Mouse (Mus musculus) gastrocnemius, adult 2 months (tissue): ENCODE results near the gene Dcpp3. TPM values are rescaled to one million over a fixed set of nuclear protein-coding genes. Genes with fewer than 3 reads are reported as not detected.

ENCODE experiments used
- DNase-seq: peaks from one replicate; pipeline ENCODE4 v3.0.0; 2022
- H3K27ac ChIP-seq: fragments of 200-600 bp; 2 replicates; pipeline ENCODE4 v1.8.1; 2022; ENCODE audit warnings: mild to moderate bottlenecking
- H3K4me3 ChIP-seq: fragments of 200-600 bp; 2 replicates; pipeline ENCODE4 v1.8.1; 2022; ENCODE audit warnings: mild to moderate bottlenecking, moderate library complexity
- CTCF ChIP-seq: fragments of 200-600 bp; IDR thresholded peaks from 2 replicates; pipeline ENCODE4 v1.8.1; 2022; ENCODE audit warnings: antibody characterized with exemption, mild to moderate bottlenecking, moderate library complexity
- intact Hi-C: fragments of 180-260 bp; cut with DNase I; formaldehyde crosslinking; loops from one replicate; pipeline ENCODE4 v1.15.1; 2025
- total RNA-seq, 2 experiments: library from RNA; stranded (reverse); gene quantifications; 2 replicates each; pipeline ENCODE4 v1.2.3; 2021

Gene Dcpp3
- total RNA-seq, 2 experiments from 2014 or later, result not detected

DNA sequence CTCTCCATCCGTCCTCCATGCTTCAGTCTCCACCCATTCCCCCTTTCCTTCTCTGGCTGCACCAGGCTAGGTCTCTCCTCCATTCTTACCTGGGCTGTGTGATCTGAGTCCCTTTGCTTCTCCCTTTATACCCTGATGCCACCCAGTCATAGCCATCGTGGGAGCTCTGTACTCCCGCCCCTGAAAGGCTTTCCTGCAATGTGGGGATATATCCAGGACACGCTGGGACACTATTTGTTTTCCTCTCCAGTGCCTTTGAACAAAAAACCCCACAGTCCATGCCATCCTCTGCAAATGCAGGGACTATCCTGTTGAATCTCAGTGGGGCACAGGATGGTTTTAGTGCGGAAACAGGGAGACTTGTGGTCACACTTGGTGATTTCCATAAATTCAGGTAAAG, 37.9 kb downstream of the Dcpp3 start, which contains the start of gene Sbpl:
Gene Sbpl, minus strand, starts transcription at position 101 of the 400 bp plus-strand sequence.
- Histone ChIP-seq H3K27ac (no peak within 1 kb of the TSS), H3K4me3 (no peak within 1 kb of the TSS)
- intact Hi-C loops, result no loop called here
- TF ChIP-seq CTCF, result no peak
- DNase-seq, result no peak

GRCm38 (mm10) chr17:23960084-23960738, 43.0 kb downstream of the Dcpp3 start:
- Histone ChIP-seq H3K27ac (no peak overlapping the region), H3K4me3 (no peak overlapping the region)
- intact Hi-C loops, result loop anchor here (1.0 to 5.0 kb wide), 4 partner anchors 86 to 213 kb away; partner anchors contain the start of genes Flywch1 and Kremen2
- peak; percentile 99 for TF ChIP-seq CTCF
- peak; percentile 69 for DNase-seq

GRCm38 (mm10) chr17:23961573-23962122, 44.4 kb downstream of the Dcpp3 start:
- Histone ChIP-seq H3K4me3 (no peak overlapping the region), H3K27ac (no peak overlapping the region)
- intact Hi-C loops, result loop anchor here (2.0 to 5.0 kb wide), 3 partner anchors 111 to 214 kb away; partner anchors contain the start of genes Flywch1 and Kremen2
- TF ChIP-seq CTCF, result no peak
- DNase-seq, result no peak

DNA sequence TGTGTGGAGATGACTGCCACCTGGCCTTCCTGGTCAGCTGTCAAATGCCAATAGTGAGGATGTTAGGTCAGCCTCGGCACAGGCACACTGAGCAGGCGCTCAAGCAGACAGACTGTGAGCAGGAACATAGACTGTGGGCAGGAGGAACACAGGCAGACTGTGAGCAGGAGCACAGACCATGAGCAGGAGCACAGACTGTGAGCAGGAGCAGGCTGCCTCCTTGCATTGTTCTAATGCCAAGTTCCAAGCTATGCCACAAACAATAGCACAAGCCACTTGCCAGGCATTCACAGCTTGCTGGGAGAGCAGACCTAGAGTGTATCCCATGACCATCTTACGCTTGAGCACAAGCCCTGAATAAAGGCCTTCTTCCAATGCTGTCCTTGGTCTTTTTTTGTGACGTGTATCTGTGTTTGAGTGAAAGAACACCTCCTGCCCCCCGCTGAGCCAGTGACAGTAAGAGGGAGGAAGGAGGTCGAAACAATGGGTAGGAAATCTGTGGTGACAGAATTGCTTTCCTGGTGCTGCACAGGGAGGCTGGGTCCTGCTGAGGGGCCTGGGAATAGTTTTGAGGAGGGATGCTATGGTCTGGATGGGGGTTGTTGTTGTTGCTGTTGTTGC, 48.7 kb downstream of the Dcpp3 start:
- intact Hi-C loops, result no loop called here
- DNase-seq, result no peak
- H3K4me3 ChIP-seq, result no peak overlapping the region
- H3K27ac ChIP-seq, result no peak overlapping the region
- no peak for TF ChIP-seq CTCF

DNA sequence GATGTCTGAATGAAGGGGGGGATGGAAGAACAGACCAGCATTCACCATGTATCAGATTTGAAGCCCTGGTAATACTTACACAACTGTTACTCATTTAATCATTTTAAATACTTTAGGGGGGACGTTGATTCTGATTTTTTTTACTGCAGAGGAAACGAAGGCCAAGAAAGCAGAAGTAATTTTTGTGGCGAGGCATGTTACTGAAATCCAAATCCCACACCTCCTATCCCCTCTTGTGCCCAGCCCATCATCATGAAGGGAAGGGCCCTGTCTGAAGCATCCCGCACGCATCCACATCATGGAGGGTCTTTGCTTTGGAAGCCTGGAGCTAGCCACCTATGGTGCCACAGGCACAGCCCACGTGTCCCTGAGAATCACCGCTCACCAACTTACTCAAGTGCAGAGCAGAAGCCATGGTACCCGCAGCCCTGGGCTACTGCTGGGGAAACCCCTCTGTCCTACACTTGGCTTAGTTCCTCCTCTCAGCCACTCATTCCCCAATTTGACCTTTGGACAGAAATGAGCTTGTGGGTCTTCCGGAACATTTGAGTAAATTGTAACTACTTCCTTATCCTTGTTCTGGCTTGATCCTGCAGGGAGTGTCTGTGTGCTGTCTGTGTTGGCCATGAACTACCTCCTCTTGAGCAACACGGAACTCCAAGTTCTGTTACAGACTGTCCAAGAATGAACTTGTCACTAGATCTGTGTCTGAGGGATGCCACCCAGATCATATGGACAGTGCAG, 49.6 kb downstream of the Dcpp3 start:
- intact Hi-C loops, result no loop called here

DNA sequence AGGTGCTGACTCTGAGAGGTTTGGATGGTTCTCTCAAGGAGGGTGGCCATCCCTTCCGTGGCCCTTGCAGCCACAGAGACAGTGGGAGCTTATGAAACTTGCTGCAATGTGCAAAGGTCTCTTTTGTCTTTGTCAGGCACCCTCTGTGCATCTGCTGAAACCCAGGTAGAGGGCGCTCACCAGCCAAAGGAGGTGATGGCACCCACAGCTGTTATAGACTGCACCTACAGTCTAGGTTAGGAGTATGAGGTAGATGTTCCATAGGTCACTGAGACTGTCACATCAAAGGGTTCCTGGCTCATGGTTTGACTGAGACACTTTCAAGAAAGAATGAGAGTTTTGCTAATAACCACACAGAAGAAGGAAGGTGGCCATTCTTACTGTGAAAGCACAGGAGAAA, 51.5 kb downstream of the Dcpp3 start:
- intact Hi-C loops, result no loop called here
- Histone ChIP-seq H3K4me3 (no peak overlapping the region), H3K27ac (no peak overlapping the region)
- no peak for DNase-seq
- no peak for TF ChIP-seq CTCF

More for the DNA sequence above, 49.6 kb downstream of the Dcpp3 start:
- Histone ChIP-seq H3K27ac (no peak overlapping the region), H3K4me3 (no peak overlapping the region)
- TF ChIP-seq CTCF, result no peak
- DNase-seq, result no peak

Other genes with a start within 250 kb of the Dcpp3 start
- gene Hcfc1r1, start 243.9 kb upstream of the Dcpp3 start, total RNA-seq, result 100 to 1,000 TPM; 112 to 137 TPM
- 1 to 10 TPM; 6.3 to 8.8 TPM for gene Thoc6, start 243.6 kb upstream of the Dcpp3 start, total RNA-seq
- gene Tnfrsf12a, start 240.0 kb upstream of the Dcpp3 start, total RNA-seq, result 10 to 100 TPM; 19.5 to 27.5 TPM
- not detected for gene Cldn6, start 238.2 kb upstream of the Dcpp3 start, total RNA-seq
- gene Cldn9, start 233.4 kb upstream of the Dcpp3 start, total RNA-seq, result under 1 TPM; 0.15 to 0.17 TPM
- not detected for gene 1520401A03Rik, start 194.7 kb upstream of the Dcpp3 start, total RNA-seq
- gene Pkmyt1, start 191.1 kb upstream of the Dcpp3 start, total RNA-seq, result under 1 TPM; 0.53 to 0.64 TPM
- gene Paqr4, start 176.6 kb upstream of the Dcpp3 start, total RNA-seq, result 1 to 10 TPM; 2.7 to 4.0 TPM
- not detected for gene Kremen2, start 171.6 kb upstream of the Dcpp3 start, total RNA-seq
- gene Flywch1, start 145.9 kb upstream of the Dcpp3 start, total RNA-seq, result 10 to 100 TPM; 43.3 to 50.4 TPM
- gene Flywch2, start 131.4 kb upstream of the Dcpp3 start, total RNA-seq, result under 1 TPM; 0.47 to 0.51 TPM
- gene Srrm2, start 126.9 kb upstream of the Dcpp3 start, total RNA-seq, result 100 to 1,000 TPM; 178 to 227 TPM
- 100 to 1,000 TPM; 296 to 351 TPM for gene Elob, start 88.3 kb upstream of the Dcpp3 start, total RNA-seq
- not detected for gene Prss33, start 81.4 kb upstream of the Dcpp3 start, total RNA-seq
- not detected for gene Prss32, start 73.6 kb upstream of the Dcpp3 start, total RNA-seq
- not detected for gene Prss41, start 73.3 kb upstream of the Dcpp3 start, total RNA-seq
- not detected for gene Prss21, start 49.4 kb upstream of the Dcpp3 start, total RNA-seq
- not detected for gene Dcpp1, start 36.6 kb upstream of the Dcpp3 start, total RNA-seq
- not detected for gene Dcpp2, start 36.6 kb upstream of the Dcpp3 start, total RNA-seq
- gene Sbp, start 24.2 kb downstream of the Dcpp3 start, total RNA-seq, result not detected
- not detected for gene Sbpl, start 37.8 kb downstream of the Dcpp3 start, total RNA-seq
- not detected for gene Prss30, start 63.1 kb downstream of the Dcpp3 start, total RNA-seq
- gene Prss22, start 80.6 kb downstream of the Dcpp3 start, total RNA-seq, result not detected
- gene Prss27, start 120.7 kb downstream of the Dcpp3 start, total RNA-seq, result not detected
- gene Kctd5, start 156.0 kb downstream of the Dcpp3 start, total RNA-seq, result 10 to 100 TPM in 1 of 2 experiments, 1 to 10 TPM in 1; 6.9 to 10.4 TPM
- gene Pdpk1, start 233.5 kb downstream of the Dcpp3 start, total RNA-seq, result 10 to 100 TPM; 35.1 to 39.7 TPM
- 1 to 10 TPM; 8.4 to 8.8 TPM for gene Amdhd2, start 246.3 kb downstream of the Dcpp3 start, total RNA-seq